Mouse (Mus musculus) olfactory bulb, adult 2 months (tissue): Measurements from ENCODE around the gene Ptger1. TPM values are rescaled to one million over a fixed set of nuclear protein-coding genes. Genes with fewer than 3 reads are reported as not detected.

Experiments used
- H3K27ac ChIP-seq: fragments of 200-500 bp; 2 replicates; pipeline ENCODE4 v1.5.1; 2012; ENCODE audit warnings: low read depth, low read length; ENCODE audit not compliant: insufficient read depth
- H3K4me1 ChIP-seq: fragments of 200-500 bp; 2 replicates; pipeline ENCODE4 v1.6.1; 2012; ENCODE audit warnings: low read length; ENCODE audit not compliant: control insufficient read depth, insufficient read depth
- H3K4me3 ChIP-seq: fragments of 200-500 bp; 2 replicates; pipeline ENCODE4 v1.5.1; 2012; ENCODE audit warnings: mild to moderate bottlenecking, low read depth, low read length, moderate library complexity; ENCODE audit not compliant: insufficient read depth
- CTCF ChIP-seq: fragments of 200-500 bp; IDR thresholded peaks from 2 replicates; pipeline ENCODE4 v1.5.1; 2012; ENCODE audit warnings: low read depth, mild to moderate bottlenecking, low read length, moderate library complexity; ENCODE audit not compliant: insufficient read depth
- POLR2A ChIP-seq: fragments of 200-500 bp; IDR thresholded peaks from 2 replicates; pipeline ENCODE4 v1.6.1; 2012; ENCODE audit warnings: mild to moderate bottlenecking, low read depth, low read length, moderate library complexity; ENCODE audit not compliant: insufficient read depth
- WGBS: fragments of 180-500 bp; shearing (Covaris S2); methylation state at CpG from one replicate; pipeline ENCODE4 v1.1.7; 2018; 5-methylcytosine and 5-hydroxymethylcytosine counted together
- polyA plus RNA-seq: library from polyadenylated mRNA; stranded (reverse); fragments of >200 nt; gene quantifications from 2 replicates; pipeline ENCODE4 v1.2.4, GENCODE M21; 2012; ENCODE audit warnings: low replicate concordance; ENCODE audit not compliant: missing spikeins, insufficient read depth, insufficient read length

Ptger1 gene
- polyA plus RNA-seq, 1 experiment: not detected

DNA sequence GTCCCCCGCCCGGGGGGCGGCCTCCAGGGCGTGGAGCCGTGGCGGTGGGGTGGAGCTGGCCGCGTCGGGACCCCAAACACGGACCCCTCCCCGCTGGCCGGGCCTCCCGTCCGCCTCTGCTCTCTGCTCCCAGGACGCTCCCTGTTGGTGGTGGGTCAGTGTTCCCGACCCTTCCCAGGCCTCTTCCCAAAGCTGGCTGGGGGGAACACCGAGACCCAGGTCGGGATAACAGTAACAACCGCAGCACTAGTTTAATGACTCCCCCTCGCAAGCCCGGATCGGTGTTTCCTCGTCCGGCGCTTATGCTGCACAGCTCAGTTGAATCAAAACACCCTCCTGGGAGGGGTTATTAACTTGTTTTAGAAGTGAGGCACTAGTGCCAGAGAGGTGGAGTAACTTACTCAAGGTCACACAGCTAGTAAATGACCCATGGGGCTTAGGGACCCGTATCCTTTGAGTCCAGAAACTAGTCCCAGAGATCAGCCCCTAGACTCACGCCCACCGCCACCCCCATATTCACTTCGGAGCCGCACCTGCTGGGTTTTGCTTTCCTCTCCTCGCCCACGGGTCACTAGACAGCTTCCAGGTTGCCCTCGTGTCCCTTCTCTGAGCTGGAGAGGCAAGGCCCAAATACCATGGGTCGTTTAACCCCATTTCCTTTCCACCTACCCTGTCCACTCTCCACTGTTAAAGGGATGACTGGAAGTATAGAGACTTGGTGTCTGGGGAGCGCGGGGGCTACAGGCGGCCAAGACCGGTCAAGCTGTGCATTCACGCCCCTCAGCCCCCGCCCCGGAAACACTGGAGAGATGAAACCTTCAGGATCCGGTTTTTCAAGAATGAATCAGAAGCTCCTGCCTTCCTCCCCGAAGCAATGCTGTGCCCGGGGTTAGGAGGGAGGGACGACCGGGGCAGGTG lies 13.5 kb upstream of the Ptger1 start:
- H3K4me1 ChIP-seq: peaks cover 13% of the 10 kb centered on the region
- no peak overlapping the region for H3K27ac ChIP-seq
- H3K4me3 ChIP-seq: peak overlapping the region; percentile 91
- no peak for TF ChIP-seq CTCF
- no peak for TF ChIP-seq POLR2A
- under 1% methylated on average over 46 of the region's 46 CpGs for WGBS

DNA sequence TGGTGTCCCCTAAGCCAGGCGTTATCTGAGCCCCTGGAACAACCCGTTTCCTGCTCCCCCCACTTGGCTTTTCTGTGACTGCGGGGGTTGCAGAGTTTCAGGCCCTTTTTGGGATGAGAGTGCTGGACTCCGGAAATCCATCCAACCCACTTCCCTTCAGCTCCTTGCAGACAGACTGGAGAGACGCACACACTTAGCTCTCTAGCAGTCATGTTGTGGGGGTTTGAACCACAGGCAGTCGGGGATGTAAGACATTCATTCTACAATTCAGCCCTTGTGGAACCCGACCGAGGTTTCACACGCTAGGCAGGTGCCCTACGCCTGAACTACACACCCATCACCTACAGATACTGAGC lies 12.8 kb upstream of the Ptger1 start:
- Histone ChIP-seq H3K4me1 (peaks cover 16% of the 10 kb centered on the region), H3K4me3 (peak overlapping the region; percentile 91), H3K27ac (no peak overlapping the region)
- 33% methylated on average over 10 of the region's 10 CpGs for WGBS
- TF ChIP-seq POLR2A (no peak), CTCF (no peak)

- 97% methylated on average over 6 of the region's 6 CpGs for WGBS
- TF ChIP-seq POLR2A (no peak), CTCF (no peak)
- no peak overlapping the region for H3K4me3 ChIP-seq
These were observed 11.8 kb upstream of the Ptger1 start for GRCm38 (mm10) chr8:83654725-83655124.

DNA sequence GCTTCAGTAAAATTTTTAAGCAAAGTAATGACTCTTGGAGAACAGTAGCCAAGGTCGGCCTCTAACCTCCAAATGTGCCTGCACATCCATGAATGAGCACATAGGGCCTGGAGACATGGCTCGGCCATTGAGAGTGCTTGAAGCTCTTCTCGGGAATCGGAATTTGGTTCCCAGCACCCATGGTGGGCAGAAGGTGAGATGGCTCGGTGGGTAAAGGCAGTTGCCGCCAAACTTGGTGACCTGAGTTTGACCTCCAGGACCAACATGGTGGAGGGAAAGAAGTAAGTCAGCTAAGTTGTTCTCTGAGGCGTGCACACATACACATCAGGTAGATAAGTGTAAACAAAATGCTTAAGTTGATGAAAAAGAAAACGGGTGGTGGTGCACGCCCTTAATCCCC lies 10.4 kb upstream of the Ptger1 start:
- TF ChIP-seq POLR2A (no peak), CTCF (no peak)
- Histone ChIP-seq H3K4me1 (peaks cover 27% of the 10 kb centered on the region), H3K4me3 (no peak overlapping the region), H3K27ac (no peak overlapping the region)
- WGBS: 92% methylated on average over 9 of the region's 9 CpGs

More at GRCm38 (mm10) chr8:83654725-83655124, 11.8 kb upstream of the Ptger1 start:
- H3K4me1 ChIP-seq: peaks cover 16% of the 10 kb centered on the region
- no peak overlapping the region for H3K27ac ChIP-seq

DNA sequence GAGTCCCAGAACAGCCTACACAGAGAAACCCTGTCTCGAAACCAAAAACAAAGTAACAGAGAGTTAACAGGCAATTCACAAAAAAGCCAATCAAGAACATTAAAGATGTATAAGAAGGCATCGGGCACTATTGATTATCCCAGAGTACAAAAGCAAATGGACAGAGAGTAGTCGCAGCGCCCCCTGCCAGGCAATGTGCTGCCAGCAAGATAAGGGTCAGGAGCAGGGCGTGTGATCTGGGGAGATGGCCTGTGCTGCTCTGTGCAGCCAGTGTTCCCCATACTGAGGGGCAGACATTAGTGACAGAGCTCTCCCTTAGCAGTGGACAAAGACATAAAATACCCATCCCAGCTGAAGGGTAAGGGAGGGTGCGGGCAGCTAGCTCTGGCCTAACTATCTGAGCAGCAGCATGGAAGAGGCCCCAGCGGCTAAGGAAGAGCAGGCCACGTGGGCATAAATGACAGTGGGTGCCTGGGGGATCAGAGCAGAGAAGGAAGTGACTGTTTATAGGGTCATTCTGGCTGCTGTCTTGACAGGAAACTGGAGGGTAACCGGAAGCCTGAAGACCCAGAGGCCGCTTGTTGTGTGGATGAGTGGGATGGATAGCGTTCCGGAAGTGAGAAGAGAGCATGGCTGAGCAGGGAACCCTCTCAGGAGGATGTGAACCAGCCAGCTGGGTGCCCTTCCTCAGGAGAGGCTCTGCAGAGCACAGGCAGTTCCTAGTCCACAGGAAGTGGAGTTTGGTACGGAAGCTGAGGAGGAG lies 9.8 kb upstream of the Ptger1 start:
- H3K4me1 ChIP-seq: peaks cover 31% of the 10 kb centered on the region
- no peak overlapping the region for H3K27ac ChIP-seq
- no peak overlapping the region for H3K4me3 ChIP-seq
- TF ChIP-seq CTCF: no peak
- TF ChIP-seq POLR2A: no peak
- 83% methylated on average over 13 of the region's 13 CpGs for WGBS

DNA sequence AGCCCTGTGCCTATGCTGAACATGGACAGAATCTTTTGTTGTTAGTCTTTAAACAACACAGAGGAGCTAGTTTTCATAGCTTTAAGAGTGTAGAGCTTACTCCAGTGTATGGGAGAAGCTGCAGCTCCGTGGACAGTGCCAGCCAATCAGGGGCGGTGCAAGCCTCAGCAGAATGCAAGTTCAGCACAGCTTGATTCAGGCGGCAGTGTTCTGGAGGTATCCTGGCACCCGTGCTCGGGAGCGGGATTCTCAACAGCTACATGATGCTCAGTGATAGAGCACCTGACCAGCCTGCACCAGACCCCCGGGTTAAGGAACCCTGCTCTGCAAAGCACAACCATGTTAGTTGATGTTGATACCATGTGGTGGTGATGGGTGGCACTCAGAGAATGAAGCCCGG lies 5.9 kb upstream of the Ptger1 start:
- no peak overlapping the region for H3K27ac ChIP-seq
- TF ChIP-seq POLR2A: no peak
- 13% methylated on average over 8 of the region's 8 CpGs for WGBS

GRCm38 (mm10) chr8:83660995-83661680 lies 5.3 kb upstream of the Ptger1 start:
- no peak for TF ChIP-seq CTCF
- TF ChIP-seq POLR2A: no peak
- Histone ChIP-seq H3K4me1 (peaks cover 31% of the 10 kb centered on the region), H3K27ac (no peak overlapping the region), H3K4me3 (no peak overlapping the region)
- WGBS: 35% methylated on average over 22 of the region's 22 CpGs

More for the DNA sequence above, 5.9 kb upstream of the Ptger1 start:
- Histone ChIP-seq H3K4me1 (peaks cover 30% of the 10 kb centered on the region), H3K4me3 (no peak overlapping the region)

- Histone ChIP-seq H3K4me3 (no peak overlapping the region), H3K4me1 (peaks cover 41% of the 10 kb centered on the region), H3K27ac (no peak overlapping the region)
- WGBS: 13% methylated on average over 4 of the region's 4 CpGs
- TF ChIP-seq CTCF (peak; percentile 78), POLR2A (no peak)
These were observed 4.1 kb upstream of the Ptger1 start for GRCm38 (mm10) chr8:83662421-83662826.

GRCm38 (mm10) chr8:83664096-83664495 lies 2.4 kb upstream of the Ptger1 start:
- TF ChIP-seq POLR2A (no peak), CTCF (no peak)
- no peak overlapping the region for H3K27ac ChIP-seq
- 77% methylated on average over 13 of the region's 13 CpGs for WGBS
- peaks cover 49% of the 10 kb centered on the region for H3K4me1 ChIP-seq
- H3K4me3 ChIP-seq: no peak overlapping the region
